Mouse (Mus musculus) mouse embryonic stem cell (cell line): ENCODE results near the gene Tfdp1.
"Not testable (repeated sequence)": the region's sequence is repeated elsewhere in the genome, so short reads cannot be mapped to it uniquely, and the experiment has no call there.

ENCODE experiments used
- in situ Hi-C, 2 experiments: fragments of 300-500 bp; cut with MboI; formaldehyde crosslinking; loops; 1 replicate in 1 of 2; 3 replicates in 1 of 2; pipeline ENCODE4 v1.14.3; 2019 to 2020; ENCODE audit warnings: low sequenced_read_pairs in 2 of 2, low pct_unique_long_range_greater_than_20kb in 1 of 2, mixed read lengths in 1 of 2; ENCODE audit not compliant: unreplicated experiment in 1 of 2

Tfdp1 gene

GRCm38 (mm10) chr8:13338255-13338860 is at the start of gene Tfdp1:
TSS of gene Tfdp1 (plus strand) at chr8:13338751.
- in situ Hi-C loops: no loop called here

GRCm38 (mm10) chr8:13292364-13292763 is 46.2 kb upstream of the Tfdp1 start:
- in situ Hi-C loops: no loop called here

DNA sequence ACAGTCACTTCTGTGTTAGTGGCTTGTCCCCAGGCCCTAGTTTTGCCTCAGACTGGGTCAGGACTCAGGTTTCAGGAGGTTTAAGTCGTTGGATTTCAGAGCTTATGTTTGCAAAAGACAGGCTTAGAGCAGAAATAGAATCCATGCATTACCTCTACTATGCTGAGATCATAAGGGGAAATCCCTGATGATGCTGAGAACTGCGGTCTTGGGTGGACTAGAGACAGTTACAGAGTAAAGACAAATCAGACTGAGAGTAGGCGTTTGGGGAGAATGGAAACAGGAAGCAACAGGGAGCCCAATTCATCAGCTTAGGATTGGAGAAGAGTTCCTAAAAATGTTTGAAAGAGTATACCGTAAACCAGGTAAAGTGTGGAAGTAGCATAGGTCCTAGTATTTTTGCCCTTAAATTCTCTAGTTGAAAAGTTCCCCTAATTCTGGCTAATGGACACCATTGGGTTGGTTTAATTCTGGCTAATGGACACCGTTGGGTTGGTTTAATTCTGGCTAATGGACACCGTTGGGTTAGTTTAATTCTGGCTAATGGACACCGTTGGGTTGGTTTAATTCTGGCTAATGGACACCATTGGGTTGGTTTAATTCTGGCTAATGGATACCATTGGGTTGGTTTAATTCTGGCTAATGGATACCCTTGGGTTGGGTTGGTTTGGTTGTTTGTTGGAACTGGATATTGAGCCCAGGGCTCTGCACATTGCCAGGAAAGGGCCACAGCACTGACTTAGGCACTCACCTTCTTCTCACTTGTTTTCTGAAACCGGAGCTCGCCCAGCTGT is 44.7 kb upstream of the Tfdp1 start:
- in situ Hi-C loops: no loop called here

- in situ Hi-C loops: no loop called here
These were observed 39.0 kb upstream of the Tfdp1 start for GRCm38 (mm10) chr8:13299571-13299970.

- in situ Hi-C loops: no loop called here
These were observed 37.5 kb upstream of the Tfdp1 start for GRCm38 (mm10) chr8:13301036-13301435.

GRCm38 (mm10) chr8:13305459-13305858 is 33.1 kb upstream of the Tfdp1 start:
- in situ Hi-C loops: no loop called here

DNA sequence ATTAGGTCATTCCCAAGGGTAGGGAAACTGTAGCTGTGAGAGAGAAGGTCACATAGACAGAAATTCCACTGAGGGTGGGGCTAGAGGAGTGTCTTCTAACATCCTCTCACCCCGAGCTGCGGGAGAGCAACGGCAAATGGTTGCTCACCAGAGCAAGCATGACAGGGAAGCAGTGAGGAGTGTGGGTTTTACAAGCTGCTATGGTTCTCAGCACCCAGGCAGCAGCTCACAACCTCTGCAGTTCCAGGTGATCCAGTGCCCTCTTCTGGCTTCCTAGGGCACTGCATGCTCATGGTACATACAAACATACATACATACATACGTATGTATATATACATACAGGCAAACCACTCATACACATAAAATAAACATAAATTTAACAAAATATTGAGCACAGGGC is 32.7 kb upstream of the Tfdp1 start:
- in situ Hi-C loops: no loop called here

DNA sequence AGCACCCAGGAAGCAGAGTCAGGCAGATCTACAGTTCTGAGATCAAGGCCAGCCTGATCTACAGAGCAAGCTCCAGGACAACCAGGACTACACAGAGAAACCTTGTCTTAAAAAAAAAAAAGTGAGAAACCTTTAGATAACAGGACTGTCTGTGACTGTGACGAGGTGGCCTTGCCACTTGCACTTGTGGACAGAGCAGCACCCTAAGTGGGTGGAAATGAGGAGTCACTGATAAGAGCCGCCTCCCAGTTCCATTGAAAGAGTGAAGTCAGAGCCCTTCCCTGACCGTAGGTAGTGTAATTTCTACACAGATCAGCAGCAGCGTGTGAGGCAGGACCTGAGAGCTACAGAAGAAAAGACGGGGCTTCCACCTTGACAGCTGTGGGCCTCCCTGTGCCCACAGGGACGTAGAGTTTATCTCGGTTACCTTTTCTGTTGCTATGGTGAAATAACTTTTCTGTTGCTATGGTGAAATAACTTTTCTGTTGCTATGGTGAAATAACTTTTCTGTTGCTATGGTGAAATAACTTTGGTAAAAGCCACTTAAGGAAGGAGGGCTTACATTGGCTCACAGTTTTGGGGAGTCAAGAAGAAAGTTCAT is 32.1 kb upstream of the Tfdp1 start:
- in situ Hi-C loops: no loop called here

- in situ Hi-C loops: no loop called here
These were observed 31.6 kb upstream of the Tfdp1 start for GRCm38 (mm10) chr8:13306916-13307315.

- in situ Hi-C loops: no loop called here
These were observed 23.6 kb upstream of the Tfdp1 start for GRCm38 (mm10) chr8:13314922-13315321.

DNA sequence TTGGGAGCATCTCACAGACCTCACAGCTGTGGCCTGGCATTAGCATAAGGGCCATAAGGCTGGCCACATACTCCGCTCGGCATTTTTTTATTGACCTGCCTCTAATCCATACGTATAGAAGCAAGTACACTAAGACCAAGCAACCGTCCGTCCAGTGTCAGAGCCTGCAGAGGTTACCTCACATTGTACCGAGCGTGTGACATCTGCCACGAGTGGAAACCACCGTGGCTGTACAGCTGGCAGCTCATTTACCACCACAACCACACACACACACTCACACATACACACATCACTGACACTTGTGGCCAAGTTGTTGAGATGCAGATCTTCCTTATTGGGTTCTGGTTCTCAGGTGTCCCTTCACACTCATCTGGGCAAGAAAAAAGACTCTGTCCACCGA is 21.9 kb upstream of the Tfdp1 start:
- in situ Hi-C loops: no loop called here

GRCm38 (mm10) chr8:13326598-13326997 is 12.0 kb upstream of the Tfdp1 start:
- in situ Hi-C loops: no loop called here

- in situ Hi-C loops: no loop called here
These were observed 3.9 kb upstream of the Tfdp1 start for GRCm38 (mm10) chr8:13334671-13335070.

- in situ Hi-C loops: not testable (repeated sequence)
These were observed 1.3 kb upstream of the Tfdp1 start for GRCm38 (mm10) chr8:13337245-13337644.

- in situ Hi-C loops: no loop called here
These were observed 873 bp upstream of the Tfdp1 start for GRCm38 (mm10) chr8:13337678-13338077.

GRCm38 (mm10) chr8:13338901-13339645 is 522 bp downstream of the Tfdp1 start:
- in situ Hi-C loops: no loop called here

GRCm38 (mm10) chr8:13339646-13339990 is 1.1 kb downstream of the Tfdp1 start:
- in situ Hi-C loops: no loop called here

DNA sequence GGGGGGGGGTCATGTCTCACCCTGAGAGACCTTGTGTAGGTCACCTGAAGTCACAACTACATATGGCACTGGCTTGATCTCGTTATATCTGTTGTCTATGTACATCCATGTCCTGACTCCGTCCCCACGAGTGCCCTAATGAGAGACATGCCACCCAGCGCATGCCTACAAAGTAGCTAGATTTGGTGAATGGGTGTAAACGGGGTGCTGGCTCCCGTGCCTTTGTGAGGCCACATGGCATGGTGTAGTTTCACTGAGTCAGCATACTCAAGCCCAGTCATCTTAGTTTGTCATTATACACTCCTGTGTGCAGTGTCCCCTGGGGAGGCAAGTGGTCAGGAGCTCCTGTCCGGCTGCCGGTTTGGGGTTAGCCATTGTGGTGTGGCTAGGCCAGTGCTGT is 2.1 kb downstream of the Tfdp1 start:
- in situ Hi-C loops: no loop called here

DNA sequence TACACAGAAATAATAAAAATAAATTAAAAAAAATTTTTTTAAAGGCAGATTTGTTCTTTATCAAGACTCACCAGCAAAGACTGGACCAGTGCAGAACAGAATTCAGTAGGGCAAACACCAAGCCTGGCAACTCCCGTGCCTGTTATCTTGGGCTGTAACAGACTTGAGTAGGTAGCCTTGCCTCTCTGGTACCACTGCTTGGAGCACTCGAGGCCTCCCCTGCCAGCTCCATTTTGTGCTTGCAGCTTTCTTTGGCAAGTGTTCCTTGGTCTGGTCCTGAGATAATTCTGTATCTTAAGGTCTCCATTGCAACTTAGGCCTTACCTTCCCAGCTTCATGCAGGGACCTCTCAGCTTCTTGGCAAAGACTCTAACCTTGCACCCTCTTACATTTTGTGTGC is 3.8 kb downstream of the Tfdp1 start:
- in situ Hi-C loops: no loop called here
